Mouse (Mus musculus) stomach, embryonic 14.5 days (tissue): ENCODE data around the gene Gm9507. TPM values are rescaled to one million over a fixed set of nuclear protein-coding genes. Genes with fewer than 3 reads are reported as not detected.
"Not testable (repeated sequence)": the region's sequence is repeated elsewhere in the genome, so short reads cannot be mapped to it uniquely, and the experiment has no call there.

ENCODE experiments used
- ATAC-seq: fragments of 200-750 bp; cut with Nextera tagmentation; 2 replicates; pipeline ENCODE4 v1.8.0; 2017; ENCODE audit warnings: low read depth, moderate TSS enrichment; ENCODE audit not compliant: insufficient number of reproducible peaks, insufficient read depth, low FRiP score
- H3K27ac ChIP-seq: fragments of 300-500 bp; sonication (generic); 2 replicates; pipeline ENCODE4 v1.5.1; 2014; ENCODE audit warnings: mild to moderate bottlenecking, low read length, moderate library complexity, mixed read lengths
- H3K27me3 ChIP-seq: fragments of 300-500 bp; sonication (generic); 2 replicates; pipeline ENCODE4 v1.6.1; 2014; ENCODE audit warnings: low read length, control low read depth, mixed read lengths; ENCODE audit not compliant: control insufficient read depth, insufficient read depth
- H3K36me3 ChIP-seq: fragments of 300-500 bp; sonication (generic); 2 replicates; pipeline ENCODE4 v1.6.1; 2014; ENCODE audit warnings: mild to moderate bottlenecking, control low read depth, low read length, moderate library complexity, mixed read lengths; ENCODE audit not compliant: control insufficient read depth, insufficient read depth
- H3K4me1 ChIP-seq: fragments of 300-500 bp; sonication (generic); 2 replicates; pipeline ENCODE4 v1.6.1; 2014; ENCODE audit warnings: low read length, control low read depth, mixed read lengths; ENCODE audit not compliant: control insufficient read depth, insufficient read depth
- H3K4me2 ChIP-seq: fragments of 300-500 bp; sonication (generic); replicated peaks from 2 replicates; pipeline ENCODE4 v1.6.1; 2014; ENCODE audit warnings: low read depth, low read length, control low read depth
- H3K4me3 ChIP-seq: fragments of 300-500 bp; sonication (generic); 2 replicates; pipeline ENCODE4 v1.5.1; 2014; ENCODE audit warnings: low read depth, low read length, control low read depth
- H3K9ac ChIP-seq: fragments of 300-500 bp; sonication (generic); replicated peaks from 2 replicates; pipeline ENCODE4 v1.6.1; 2014; ENCODE audit warnings: low read depth, mild to moderate bottlenecking, control low read depth, low read length, moderate library complexity, mixed read lengths
- H3K9me3 ChIP-seq: fragments of 300-500 bp; sonication (generic); 2 replicates; pipeline ENCODE4 v1.6.1; 2016; ENCODE audit warnings: low read depth, low read length, control low read depth; ENCODE audit not compliant: control insufficient read depth
- WGBS: fragments of 180-500 bp; shearing (Covaris S2); extraction: QIAGEN DNeasy Blood & Tissue Kit; methylation state at CpG from one replicate; pipeline ENCODE4 v1.1.7; 2014; 5-methylcytosine and 5-hydroxymethylcytosine counted together
- polyA plus RNA-seq: library from polyadenylated mRNA; unstranded; fragments of >200 nt; fragmentation: Nextera tagmentation; extraction: Ambion mirVana; gene quantifications from 2 replicates; pipeline ENCODE4 v1.2.1, GENCODE M21; 2014

Gm9507 gene
- polyA plus RNA-seq, 1 experiment from 2014 or later, result not detected

DNA sequence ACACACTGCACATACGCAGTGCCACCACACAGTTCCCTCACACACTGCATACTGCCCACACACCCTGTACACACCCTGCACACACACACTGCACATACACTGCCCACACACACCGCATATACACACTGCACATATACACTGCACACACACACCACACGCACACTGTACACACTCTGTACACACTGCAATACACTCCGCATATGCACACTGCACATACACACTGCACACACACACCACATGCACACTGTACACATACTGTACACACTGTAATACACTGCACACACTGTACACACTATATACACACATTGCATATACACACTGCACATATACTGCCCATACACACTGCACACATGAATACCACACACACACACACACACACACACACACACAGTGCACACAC is 6.9 kb upstream of the Gm9507 start:
- Histone ChIP-seq H3K4me3 (no peak overlapping the region), H3K9ac (no peak overlapping the region), H3K36me3 (no peaks in the 10 kb centered on the region), H3K9me3 (no peaks in the 10 kb centered on the region), H3K4me1 (no peaks in the 10 kb centered on the region), H3K27ac (no peak overlapping the region), H3K4me2 (no peak overlapping the region), H3K27me3 (no peaks in the 10 kb centered on the region)
- 93% methylated on average over 4 of the region's 4 CpGs for WGBS
- 0 out of 2 replicates have a peak, but pooled peaks have one; percentile 14 for ATAC-seq

DNA sequence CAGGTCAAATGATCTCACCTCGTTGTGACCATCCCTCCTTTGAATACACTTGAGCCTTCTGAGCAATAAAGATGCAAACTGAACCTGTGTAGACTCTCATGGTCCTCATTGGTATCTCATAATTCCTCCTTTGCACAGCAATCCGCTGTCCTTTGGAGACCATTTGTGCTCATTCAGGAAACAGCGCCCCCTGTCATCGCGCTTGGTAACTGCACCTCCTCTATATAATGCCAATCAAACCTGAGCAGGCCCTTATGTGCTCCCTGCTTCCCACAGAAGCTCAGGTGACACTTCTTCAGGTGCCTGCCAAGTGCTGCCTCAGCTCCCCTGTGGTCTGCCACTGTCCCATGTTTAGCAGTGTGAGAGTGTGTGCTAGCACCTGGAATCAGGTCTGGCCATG is 3.9 kb upstream of the Gm9507 start:
- ATAC-seq, result no peak
- no peaks in the 10 kb centered on the region for H3K4me1 ChIP-seq
- 29% methylated on average over 5 of the region's 5 CpGs for WGBS
- no peak overlapping the region for H3K4me2 ChIP-seq
- no peak overlapping the region for H3K4me3 ChIP-seq
- H3K36me3 ChIP-seq, result no peaks in the 10 kb centered on the region
- no peaks in the 10 kb centered on the region for H3K9me3 ChIP-seq
- H3K27me3 ChIP-seq, result no peaks in the 10 kb centered on the region
- no peak overlapping the region for H3K27ac ChIP-seq
- H3K9ac ChIP-seq, result no peak overlapping the region

DNA sequence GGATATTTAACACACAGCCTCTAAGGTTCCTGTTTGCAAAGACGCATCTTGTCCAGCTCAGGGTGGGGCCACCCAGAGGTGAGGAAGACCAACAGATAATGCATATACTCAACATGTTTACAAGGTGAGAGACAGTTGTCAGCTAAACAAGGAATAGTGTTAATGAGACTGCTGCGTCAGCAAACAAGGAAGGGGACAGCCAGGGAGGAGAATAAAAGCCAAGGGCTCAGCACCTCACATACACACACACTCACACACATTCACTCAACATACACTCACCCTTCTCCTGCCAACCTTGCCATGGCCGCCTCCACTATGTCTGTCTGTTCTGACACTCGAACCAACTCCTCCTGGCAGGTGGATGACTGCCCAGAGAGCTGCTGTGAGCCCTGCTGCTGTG is 2.7 kb upstream of the Gm9507 start, which contains the start of gene Gm2696:
Gene Gm2696, plus strand, starts transcription at position 301 of the 400 bp plus-strand sequence.
- no peak within 1 kb of the TSS for H3K9ac ChIP-seq
- H3K27ac ChIP-seq, result no peak within 1 kb of the TSS
- H3K4me3 ChIP-seq, result no peak within 1 kb of the TSS
- H3K27me3 ChIP-seq, result no peaks in the 10 kb centered on the region
- H3K4me1 ChIP-seq, result no peaks in the 10 kb centered on the region
- no peak for ATAC-seq
- no peak within 1 kb of the TSS for H3K4me2 ChIP-seq
- no peaks in the 10 kb centered on the region for H3K36me3 ChIP-seq
- 41% methylated on average over 4 of the region's 4 CpGs for WGBS
- no peaks in the 10 kb centered on the region for H3K9me3 ChIP-seq

DNA sequence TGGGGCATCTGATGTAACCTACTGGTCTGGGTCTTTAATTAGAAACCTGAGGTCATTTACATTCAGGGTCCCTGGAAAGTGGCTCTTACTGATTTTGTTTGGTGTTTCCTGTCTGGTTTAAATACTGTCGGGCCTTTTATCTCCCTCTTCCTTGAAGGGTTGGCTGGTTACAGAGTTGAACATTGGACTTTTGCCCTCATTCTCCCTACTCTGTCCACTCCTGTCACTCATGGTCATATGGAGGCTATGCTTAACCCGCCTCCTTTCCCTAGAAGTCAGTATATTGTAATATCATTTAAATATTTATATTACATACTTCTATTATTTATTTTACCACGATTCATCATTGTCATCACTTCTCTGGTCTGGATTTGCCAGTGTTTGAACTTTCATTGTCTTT is 7.5 kb downstream of the Gm9507 start:
- ATAC-seq, result no peak
- 54% methylated on average over 3 of the region's 3 CpGs for WGBS
- H3K9ac ChIP-seq, result no peak overlapping the region

DNA sequence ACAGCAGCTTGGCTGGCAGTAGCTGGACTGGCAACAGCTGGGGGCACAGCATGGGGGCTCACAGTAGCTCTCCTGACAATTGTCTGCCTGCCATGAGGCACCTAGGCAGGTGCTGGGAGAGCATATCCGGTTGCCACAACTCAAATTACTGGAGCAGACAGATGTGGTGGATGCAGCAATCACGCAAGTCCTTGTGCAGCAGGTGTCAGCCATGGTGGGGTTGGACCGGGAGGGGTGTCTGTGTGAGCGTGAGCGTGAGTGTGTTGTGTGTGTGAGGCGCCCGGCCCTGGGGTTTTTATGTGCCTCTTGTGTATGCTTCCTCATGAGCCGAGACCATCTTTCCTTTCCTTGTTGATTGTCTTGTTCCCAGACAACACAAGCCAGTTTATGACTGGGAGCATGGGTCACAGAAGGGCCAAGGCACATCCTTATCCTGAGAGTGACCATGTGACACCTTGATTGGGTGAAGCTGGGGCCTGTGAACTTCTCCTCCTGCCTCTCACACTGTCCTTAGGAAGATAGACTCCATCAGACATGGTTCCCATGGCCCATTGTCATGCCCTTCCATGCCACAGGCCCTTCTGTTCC is 12.6 kb downstream of the Gm9507 start, which contains the start of gene Gm19668:
Gene Gm19668, minus strand, starts transcription at position 213 of the 588 bp plus-strand sequence.
- Histone ChIP-seq H3K27ac (no peak within 1 kb of the TSS), H3K4me3 (no peak within 1 kb of the TSS), H3K36me3 (no peaks in the 10 kb centered on the region), H3K9ac (no peak within 1 kb of the TSS), H3K4me2 (no peak within 1 kb of the TSS), H3K9me3 (no peaks in the 10 kb centered on the region), H3K27me3 (no peaks in the 10 kb centered on the region), H3K4me1 (no peaks in the 10 kb centered on the region)
- WGBS, result 60% methylated on average over 8 of the region's 8 CpGs
- no peak for ATAC-seq

More for the DNA sequence above, 7.5 kb downstream of the Gm9507 start:
- H3K27me3 ChIP-seq, result no peaks in the 10 kb centered on the region
- H3K9me3 ChIP-seq, result no peaks in the 10 kb centered on the region
- H3K4me2 ChIP-seq, result no peak overlapping the region
- no peaks in the 10 kb centered on the region for H3K36me3 ChIP-seq
- H3K27ac ChIP-seq, result no peak overlapping the region
- no peak overlapping the region for H3K4me3 ChIP-seq
- no peaks in the 10 kb centered on the region for H3K4me1 ChIP-seq

DNA sequence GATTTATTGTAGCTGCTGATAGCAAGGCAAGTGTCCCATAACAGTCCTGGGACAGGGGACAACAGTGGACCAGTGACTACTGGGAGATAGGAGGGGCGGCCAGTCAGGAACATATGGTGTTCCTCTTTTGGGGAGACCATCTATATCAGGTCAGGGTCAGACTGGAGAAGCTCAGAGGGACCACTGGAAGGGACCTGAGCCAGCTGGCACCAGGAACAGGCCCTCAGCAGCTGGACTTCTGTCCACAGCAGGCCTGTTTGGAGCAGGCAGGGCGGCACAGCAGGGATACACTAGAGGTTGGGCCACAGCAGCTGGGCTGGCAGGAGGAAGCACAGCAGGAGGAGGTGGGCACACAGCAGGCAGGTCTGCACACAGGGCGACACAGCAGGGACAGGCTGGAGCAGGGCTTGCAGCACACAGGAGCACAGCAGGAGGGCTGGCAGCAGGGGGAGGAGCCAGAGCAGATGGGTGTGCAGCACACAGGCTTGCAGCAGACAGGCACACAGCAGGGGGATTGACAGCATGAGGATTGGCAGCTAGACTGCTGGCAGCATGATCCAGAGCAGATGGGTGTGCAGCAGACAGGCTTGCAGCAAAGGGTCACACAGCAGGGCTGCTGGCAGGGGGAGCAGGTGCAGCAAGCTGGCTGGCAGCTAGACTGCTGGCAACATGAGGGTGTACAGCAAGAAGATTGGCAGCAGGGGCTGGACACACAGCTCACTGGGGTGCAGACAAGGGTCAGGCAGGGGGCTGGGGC is 13.3 kb downstream of the Gm9507 start:
- WGBS, result 32% methylated on average over 3 of the region's 3 CpGs
- not testable (repeated sequence) for H3K9ac ChIP-seq, H3K4me2 ChIP-seq, H3K4me1 ChIP-seq, H3K27me3 ChIP-seq, ATAC-seq, H3K27ac ChIP-seq, H3K9me3 ChIP-seq, H3K36me3 ChIP-seq, H3K4me3 ChIP-seq

DNA sequence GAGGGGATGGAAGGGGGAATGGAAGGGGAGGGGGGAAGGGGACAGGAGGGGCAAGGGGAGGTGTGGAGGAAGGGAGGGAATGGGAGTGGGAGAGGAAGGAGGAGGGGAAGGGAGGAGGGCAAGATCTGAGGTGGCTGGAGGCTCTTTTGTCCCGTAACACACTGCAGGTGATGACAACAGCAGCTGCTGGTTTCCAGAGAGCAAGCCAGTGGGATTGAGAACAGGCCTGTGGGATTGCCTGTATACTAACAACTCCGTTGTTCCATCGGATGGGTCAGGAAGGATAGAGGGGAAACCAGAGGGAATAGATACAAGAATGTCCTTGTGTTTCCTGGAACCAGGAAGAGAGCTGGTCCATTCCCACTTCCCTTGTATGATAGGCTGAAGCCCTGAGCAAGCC is 14.0 kb downstream of the Gm9507 start:
- H3K36me3 ChIP-seq, result no peaks in the 10 kb centered on the region
- H3K9ac ChIP-seq, result no peak overlapping the region
- H3K4me1 ChIP-seq, result no peaks in the 10 kb centered on the region
- ATAC-seq, result no peak
- H3K27ac ChIP-seq, result no peak overlapping the region
- H3K27me3 ChIP-seq, result no peaks in the 10 kb centered on the region
- WGBS, result 21% methylated on average over 3 of the region's 3 CpGs
- no peak overlapping the region for H3K4me3 ChIP-seq
- no peak overlapping the region for H3K4me2 ChIP-seq
- H3K9me3 ChIP-seq, result no peaks in the 10 kb centered on the region

DNA sequence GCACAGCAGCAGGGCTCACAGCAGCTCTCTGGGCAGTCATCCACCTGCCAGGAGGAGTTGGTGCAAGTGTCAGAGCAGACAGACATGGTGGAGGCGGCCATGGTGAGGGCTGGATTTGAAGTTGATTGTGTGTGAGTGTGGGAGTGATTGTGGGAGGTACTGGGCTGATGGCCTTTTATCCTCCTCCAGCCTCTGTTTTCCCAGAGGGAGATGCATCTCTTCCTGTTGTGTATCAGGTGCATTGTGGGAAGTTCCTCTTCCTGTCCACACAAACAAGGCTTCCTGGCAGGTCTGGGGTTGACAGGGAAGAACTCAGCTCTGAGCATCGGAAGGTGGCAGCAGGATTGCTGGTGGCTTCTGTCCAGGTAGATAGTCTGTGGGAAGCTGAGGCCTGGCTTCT is 16.7 kb downstream of the Gm9507 start, which contains the start of gene Gm9639:
Gene Gm9639, minus strand, starts transcription at position 101 of the 400 bp plus-strand sequence.
- ATAC-seq, result no peak
- H3K9me3 ChIP-seq, result no peaks in the 10 kb centered on the region
- 63% methylated on average over 2 of the region's 2 CpGs for WGBS

More for the DNA sequence above, 16.7 kb downstream of the Gm9507 start, which contains the start of gene Gm9639:
- Histone ChIP-seq H3K36me3 (no peaks in the 10 kb centered on the region), H3K27ac (no peak within 1 kb of the TSS), H3K27me3 (no peaks in the 10 kb centered on the region), H3K4me3 (no peak within 1 kb of the TSS), H3K9ac (no peak within 1 kb of the TSS), H3K4me1 (no peaks in the 10 kb centered on the region), H3K4me2 (no peak within 1 kb of the TSS)
